Mouse (Mus musculus): Measurements from ENCODE around the gene Actr5. TPM values are rescaled to one million over a fixed set of nuclear protein-coding genes. Genes with fewer than 3 reads are reported as not detected.

The Actr5 gene
- polyA plus RNA-seq, 1 experiment from 2014 or later, result 16.2 TPM

DNA sequence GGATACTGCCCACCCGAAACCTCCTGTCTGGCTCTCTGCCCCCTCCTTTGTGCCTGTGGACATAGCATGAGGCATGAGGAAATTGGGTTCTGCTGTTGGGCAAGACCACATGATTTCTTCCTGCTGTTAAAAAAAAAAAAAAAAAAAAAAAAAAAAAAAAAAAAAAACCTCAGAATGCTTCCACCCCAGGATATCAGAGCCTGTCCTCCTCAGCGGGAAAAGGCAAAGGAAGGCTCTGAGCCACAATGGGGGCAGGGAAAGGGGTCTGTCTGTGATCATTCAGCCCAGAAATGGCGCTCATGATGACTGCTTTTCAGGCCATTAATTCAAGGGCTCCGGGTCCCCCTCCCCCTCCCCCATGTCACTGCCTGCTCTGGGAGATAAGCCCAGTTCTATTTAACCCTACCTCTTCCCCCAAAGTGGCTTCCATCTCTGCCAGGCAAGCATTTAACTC is 18.1 kb upstream of the Actr5 start:
- WGBS, result 14% methylated on average over 4 of the region's 4 CpGs
- no peaks in the 10 kb centered on the region for H3K36me3 ChIP-seq
- no peaks in the 10 kb centered on the region for H3K9me3 ChIP-seq (replicated peaks)
- DNase-seq (ENCODE audit: low spot score), result no peak
- no peak overlapping the region for H3K4me3 ChIP-seq
- H3K27ac ChIP-seq, result no peak overlapping the region
- peaks cover 31% of the 10 kb centered on the region for H3K4me1 ChIP-seq
- peaks cover 97% of the 10 kb centered on the region for H3K27me3 ChIP-seq (ENCODE audit: low read depth, poor library complexity, severe bottlenecking)

GRCm38 (mm10) chr2:158609681-158610080 is 15.0 kb upstream of the Actr5 start:
- H3K4me1 ChIP-seq, result peaks cover 33% of the 10 kb centered on the region
- peak; percentile 49 for DNase-seq (ENCODE audit: low spot score)
- H3K9me3 ChIP-seq (replicated peaks), result no peaks in the 10 kb centered on the region
- H3K4me3 ChIP-seq, result no peak overlapping the region; the same call in 1 of the 2 replicates
- H3K27me3 ChIP-seq (ENCODE audit: low read depth, poor library complexity, severe bottlenecking), result peaks cover 100% of the 10 kb centered on the region
- no peaks in the 10 kb centered on the region for H3K36me3 ChIP-seq
- no peak overlapping the region for H3K27ac ChIP-seq
- 1% methylated on average over 27 of the region's 27 CpGs for WGBS

GRCm38 (mm10) chr2:158610488-158611325 is 14.0 kb upstream of the Actr5 start, which contains the start of gene Slc32a1:
Gene Slc32a1 (plus strand): TSS chr2:158610767.
- peak; percentile 60 for DNase-seq (ENCODE audit: low spot score)
- peak within 1 kb of the TSS; percentile 37 for H3K4me3 ChIP-seq
- no peak within 1 kb of the TSS for H3K27ac ChIP-seq
- H3K36me3 ChIP-seq, result no peaks in the 10 kb centered on the region
- no peaks in the 10 kb centered on the region for H3K9me3 ChIP-seq (replicated peaks)
- H3K27me3 ChIP-seq (ENCODE audit: low read depth, poor library complexity, severe bottlenecking), result peaks cover 100% of the 10 kb centered on the region
- H3K4me1 ChIP-seq, result peaks cover 41% of the 10 kb centered on the region
- WGBS, result 1% methylated on average over 77 of the region's 77 CpGs

DNA sequence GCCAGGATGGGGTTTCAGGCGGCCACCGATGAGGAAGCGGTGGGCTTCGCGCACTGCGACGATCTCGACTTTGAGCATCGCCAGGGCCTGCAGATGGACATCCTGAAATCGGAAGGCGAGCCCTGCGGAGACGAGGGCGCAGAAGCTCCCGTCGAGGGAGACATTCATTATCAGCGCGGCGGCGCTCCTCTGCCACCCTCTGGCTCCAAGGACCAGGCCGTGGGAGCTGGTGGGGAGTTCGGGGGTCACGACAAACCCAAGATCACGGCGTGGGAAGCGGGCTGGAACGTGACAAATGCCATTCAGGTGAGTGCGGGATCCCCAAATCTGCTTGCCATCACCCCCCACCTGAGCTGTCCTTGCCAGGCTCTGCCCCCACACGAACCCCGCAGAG is 13.4 kb upstream of the Actr5 start:
- under 1% methylated on average over 30 of the region's 30 CpGs for WGBS
- no peaks in the 10 kb centered on the region for H3K36me3 ChIP-seq
- H3K27ac ChIP-seq, result no peak overlapping the region
- DNase-seq (ENCODE audit: low spot score), result no peak
- peak overlapping the region; percentile 37 for H3K4me3 ChIP-seq
- H3K9me3 ChIP-seq (replicated peaks), result no peaks in the 10 kb centered on the region
- H3K4me1 ChIP-seq, result peaks cover 47% of the 10 kb centered on the region
- H3K27me3 ChIP-seq (ENCODE audit: low read depth, poor library complexity, severe bottlenecking), result peaks cover 100% of the 10 kb centered on the region

DNA sequence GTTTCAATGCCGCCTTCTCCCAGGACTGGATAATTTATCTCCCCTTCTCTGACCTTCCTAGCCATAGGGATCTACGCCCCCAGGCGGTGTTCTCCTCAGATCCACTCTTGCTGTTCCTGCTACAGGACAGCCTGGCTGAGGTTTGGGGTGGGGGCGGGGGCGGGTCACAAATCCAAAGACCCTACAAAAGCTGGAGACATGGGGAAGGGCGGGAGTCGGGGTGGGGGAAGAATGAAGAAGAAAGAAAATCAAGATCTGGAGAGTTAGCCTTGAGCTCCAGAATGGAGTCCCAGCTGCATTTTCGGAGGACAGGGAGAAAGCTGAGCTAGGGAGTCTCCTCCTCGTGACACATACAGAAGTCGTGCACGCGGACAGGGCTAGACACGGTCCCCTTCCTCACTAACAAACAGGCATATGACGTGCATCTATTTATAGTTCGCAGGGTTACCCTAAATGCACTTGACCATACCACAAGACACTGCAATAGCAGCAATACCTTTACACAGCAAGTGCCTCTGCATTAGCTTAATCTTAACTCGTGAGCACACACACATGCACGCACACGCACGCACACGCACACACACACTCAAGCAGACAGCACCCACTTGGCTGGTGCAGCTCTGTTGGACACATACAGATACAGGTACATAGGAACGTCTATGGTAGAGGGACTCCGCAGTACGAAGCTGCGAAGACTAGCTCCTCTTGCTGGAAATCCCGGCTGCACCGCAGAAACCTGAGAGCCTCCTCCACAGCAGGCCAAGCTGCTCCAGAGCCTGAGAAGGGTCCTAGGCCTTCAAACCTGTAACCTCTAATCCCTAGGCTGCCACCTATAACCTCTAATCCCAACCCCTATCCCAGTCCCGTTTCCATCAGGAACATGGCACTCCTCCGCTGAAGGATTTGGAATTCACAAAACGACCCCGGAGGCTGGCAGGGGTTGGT is 12.7 kb upstream of the Actr5 start:
- H3K4me1 ChIP-seq, result peaks cover 45% of the 10 kb centered on the region

DNA sequence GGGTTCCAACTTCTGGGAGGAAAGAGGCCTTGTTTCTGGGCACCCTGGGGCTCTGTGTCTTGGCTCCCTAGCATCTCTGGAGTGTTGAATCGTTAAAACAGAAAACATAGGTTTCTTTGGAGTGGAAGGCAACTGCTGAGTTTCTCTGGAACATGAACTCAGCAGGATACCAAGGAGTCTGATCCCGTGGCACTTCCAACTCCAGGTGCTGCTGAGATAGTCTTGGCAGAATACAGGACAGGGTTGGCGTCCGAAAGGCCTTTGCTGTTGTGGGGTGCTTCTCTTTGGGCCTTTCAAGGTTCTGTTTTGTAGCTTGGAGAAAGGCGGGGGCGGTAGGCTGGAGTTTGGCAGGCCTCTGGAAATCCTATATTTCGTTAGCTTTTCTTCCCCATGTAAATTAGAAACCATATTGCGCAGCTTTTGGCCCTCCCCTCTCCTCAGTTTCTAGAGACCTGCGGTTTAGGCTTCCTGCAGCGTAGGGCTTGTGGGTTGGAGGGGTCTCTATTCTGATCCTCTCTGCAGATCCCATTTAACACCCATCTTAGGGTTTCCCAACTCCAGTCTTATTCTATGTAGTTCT is 11.9 kb upstream of the Actr5 start:
- H3K27me3 ChIP-seq (ENCODE audit: low read depth, poor library complexity, severe bottlenecking), result peaks cover 100% of the 10 kb centered on the region
- no peak overlapping the region for H3K27ac ChIP-seq
- H3K9me3 ChIP-seq (replicated peaks), result no peaks in the 10 kb centered on the region
- peaks cover 45% of the 10 kb centered on the region for H3K4me1 ChIP-seq
- DNase-seq (ENCODE audit: low spot score), result peak; percentile 45
- no peaks in the 10 kb centered on the region for H3K36me3 ChIP-seq
- H3K4me3 ChIP-seq, result no peak overlapping the region
- WGBS, result 4% methylated on average over 10 of the region's 10 CpGs

More for the DNA sequence above, 12.7 kb upstream of the Actr5 start:
- DNase-seq (ENCODE audit: low spot score), result peak; percentile 57
- Histone ChIP-seq H3K27me3 (ENCODE audit: low read depth, poor library complexity, severe bottlenecking) (peaks cover 100% of the 10 kb centered on the region), H3K4me3 (no peak overlapping the region), H3K9me3 (replicated peaks) (no peaks in the 10 kb centered on the region), H3K36me3 (no peaks in the 10 kb centered on the region), H3K27ac (no peak overlapping the region)
- 3% methylated on average over 30 of the region's 30 CpGs for WGBS

- Histone ChIP-seq H3K4me1 (peaks cover 45% of the 10 kb centered on the region), H3K4me3 (no peak overlapping the region), H3K9me3 (replicated peaks) (no peaks in the 10 kb centered on the region), H3K36me3 (no peaks in the 10 kb centered on the region), H3K27ac (no peak overlapping the region), H3K27me3 (ENCODE audit: low read depth, poor library complexity, severe bottlenecking) (peaks cover 100% of the 10 kb centered on the region)
- WGBS, result 4% methylated on average over 53 of the region's 53 CpGs
- peak; percentile 83 for DNase-seq (ENCODE audit: low spot score)
These were observed 10.9 kb upstream of the Actr5 start for GRCm38 (mm10) chr2:158613541-158614417.

DNA sequence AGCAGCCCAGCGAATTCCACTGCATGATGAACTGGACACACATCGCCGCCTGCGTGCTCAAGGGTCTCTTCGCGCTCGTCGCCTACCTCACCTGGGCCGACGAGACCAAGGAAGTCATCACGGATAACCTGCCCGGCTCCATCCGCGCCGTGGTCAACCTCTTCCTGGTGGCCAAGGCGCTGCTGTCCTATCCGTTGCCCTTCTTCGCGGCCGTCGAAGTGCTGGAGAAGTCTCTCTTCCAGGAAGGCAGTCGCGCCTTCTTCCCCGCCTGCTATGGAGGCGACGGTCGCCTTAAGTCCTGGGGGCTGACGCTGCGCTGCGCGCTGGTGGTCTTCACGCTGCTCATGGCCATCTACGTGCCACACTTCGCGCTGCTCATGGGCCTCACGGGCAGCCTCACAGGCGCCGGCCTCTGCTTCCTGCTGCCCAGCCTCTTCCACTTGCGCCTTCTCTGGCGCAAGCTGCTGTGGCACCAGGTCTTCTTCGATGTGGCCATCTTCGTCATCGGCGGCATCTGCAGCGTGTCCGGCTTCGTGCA is 10.2 kb upstream of the Actr5 start:
- H3K27ac ChIP-seq, result no peak overlapping the region
- WGBS, result 3% methylated on average over 47 of the region's 47 CpGs
- DNase-seq (ENCODE audit: low spot score), result peak; percentile 56
- peaks cover 45% of the 10 kb centered on the region for H3K4me1 ChIP-seq
- H3K36me3 ChIP-seq, result no peaks in the 10 kb centered on the region
- peaks cover 100% of the 10 kb centered on the region for H3K27me3 ChIP-seq (ENCODE audit: low read depth, poor library complexity, severe bottlenecking)
- peak overlapping the region; percentile 31 for H3K4me3 ChIP-seq
- H3K9me3 ChIP-seq (replicated peaks), result no peaks in the 10 kb centered on the region

DNA sequence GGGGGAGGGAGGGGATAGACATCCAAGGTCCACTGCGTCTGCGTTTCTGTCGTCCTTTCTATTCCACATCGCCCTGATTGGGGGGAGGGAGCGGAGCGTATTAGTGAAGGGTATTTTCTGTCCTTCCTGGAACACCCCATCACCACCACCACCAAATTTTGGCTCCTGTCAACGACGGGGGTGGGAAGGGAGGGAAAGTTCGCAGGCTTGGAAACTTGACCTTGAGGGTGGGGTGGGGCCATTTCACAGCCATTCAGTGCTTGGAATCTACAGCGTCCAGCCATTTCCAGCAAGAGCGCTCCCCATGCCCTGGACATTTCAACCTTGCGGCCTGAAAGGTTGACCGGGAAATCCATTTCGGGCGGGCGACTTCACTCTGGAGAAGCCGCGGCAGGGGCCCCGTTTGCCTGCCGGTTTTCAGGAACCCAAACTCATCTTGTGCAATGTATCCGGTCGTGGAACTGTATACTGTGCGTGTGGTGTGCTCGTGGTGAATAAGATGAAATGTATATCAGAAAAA is 9.5 kb upstream of the Actr5 start:
- H3K4me3 ChIP-seq, result peak overlapping the region; percentile 31
- H3K4me1 ChIP-seq, result peaks cover 37% of the 10 kb centered on the region
- H3K9me3 ChIP-seq (replicated peaks), result no peaks in the 10 kb centered on the region
- no peaks in the 10 kb centered on the region for H3K36me3 ChIP-seq
- WGBS, result 2% methylated on average over 24 of the region's 24 CpGs
- no peak overlapping the region for H3K27ac ChIP-seq
- H3K27me3 ChIP-seq (ENCODE audit: low read depth, poor library complexity, severe bottlenecking), result peaks cover 100% of the 10 kb centered on the region
- DNase-seq (ENCODE audit: low spot score), result peak; percentile 46

- DNase-seq (ENCODE audit: low spot score), result peak; percentile 49
- peaks cover 100% of the 10 kb centered on the region for H3K27me3 ChIP-seq (ENCODE audit: low read depth, poor library complexity, severe bottlenecking)
- H3K27ac ChIP-seq, result no peak overlapping the region
- H3K4me1 ChIP-seq, result peaks cover 33% of the 10 kb centered on the region
- H3K36me3 ChIP-seq, result no peaks in the 10 kb centered on the region
- no peaks in the 10 kb centered on the region for H3K9me3 ChIP-seq (replicated peaks)
- no peak overlapping the region for H3K4me3 ChIP-seq
- WGBS, result 2% methylated on average over 13 of the region's 13 CpGs
These were observed 9.0 kb upstream of the Actr5 start for GRCm38 (mm10) chr2:158615702-158616101.

GRCm38 (mm10) chr2:158616296-158616695 is 8.4 kb upstream of the Actr5 start:
- Histone ChIP-seq H3K9me3 (replicated peaks) (no peaks in the 10 kb centered on the region), H3K4me3 (peak overlapping the region; percentile 10; the same call in 1 of the 2 replicates), H3K36me3 (no peaks in the 10 kb centered on the region), H3K27me3 (ENCODE audit: low read depth, poor library complexity, severe bottlenecking) (peaks cover 100% of the 10 kb centered on the region), H3K4me1 (peaks cover 27% of the 10 kb centered on the region), H3K27ac (no peak overlapping the region)
- DNase-seq (ENCODE audit: low spot score), result no peak
- 1% methylated on average over 12 of the region's 12 CpGs for WGBS
